Mouse (Mus musculus) ES-E14 (cell line): ENCODE data around the gene 2310061I04Rik.

Experiments used
- HCFC1 ChIP-seq: IDR thresholded peaks from 2 replicates; pipeline ENCODE4 v1.6.1; 2012; ENCODE audit warnings: low read length, inconsistent platforms, borderline replicate concordance; ENCODE audit not compliant: insufficient read depth
- MAFK ChIP-seq: IDR thresholded peaks from 2 replicates; pipeline ENCODE4 v1.6.1; 2014; ENCODE audit warnings: mild to moderate bottlenecking, low read depth, low read length, inconsistent platforms; ENCODE audit not compliant: insufficient read depth

DNA sequence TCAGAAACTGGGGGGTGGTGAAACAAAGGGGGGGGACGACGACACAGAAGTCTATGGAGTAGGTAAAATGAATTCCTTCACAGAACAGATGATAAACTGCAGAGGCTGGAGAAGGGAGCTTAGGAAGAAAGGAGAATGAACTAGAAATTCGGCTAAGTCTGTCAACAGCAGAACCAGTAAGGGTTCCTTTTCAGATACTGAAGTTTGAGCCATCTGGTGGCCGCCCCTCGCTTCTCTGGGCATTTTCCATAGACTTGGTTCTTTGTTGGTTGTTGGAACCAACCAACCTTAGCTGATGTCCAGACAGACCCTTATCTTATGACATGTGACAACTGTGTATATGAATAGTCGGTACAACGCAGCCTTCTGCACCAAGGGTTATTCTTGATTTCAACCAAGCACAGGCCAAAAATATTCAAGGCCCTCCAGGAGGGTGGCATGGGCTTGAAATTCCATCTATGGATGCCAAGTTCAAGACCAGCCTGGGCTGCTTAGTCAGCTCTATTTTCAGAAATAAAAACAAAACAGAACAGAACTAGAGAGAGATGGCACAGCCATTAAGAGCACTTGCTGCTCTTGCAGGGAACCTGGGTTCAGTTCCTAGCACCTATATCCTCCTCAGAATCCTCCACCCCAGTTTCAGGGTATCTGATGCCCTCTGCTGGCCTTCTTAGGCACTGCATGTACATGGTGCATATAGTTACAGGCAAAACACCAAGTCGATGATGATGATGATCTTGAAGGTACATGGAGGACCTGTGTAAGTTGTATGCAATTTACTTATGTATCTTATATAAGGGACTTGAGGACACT is 26.1 kb downstream of the 2310061I04Rik start:
- peak; percentile 46; the same call in 1 of the 2 replicates for TF ChIP-seq MAFK
- TF ChIP-seq HCFC1, result no peak
